Mouse (Mus musculus) forebrain, embryonic 15.5 days (tissue): ENCODE results near the gene Polr3h. TPM values are rescaled to one million over a fixed set of nuclear protein-coding genes. Genes with fewer than 3 reads are reported as not detected.

Experiments
- ATAC-seq: fragments of 200-750 bp; cut with Nextera tagmentation; replicated peaks from 2 replicates; pipeline ENCODE4 v1.8.0; 2017; ENCODE audit warnings: mild to moderate bottlenecking, moderate TSS enrichment, moderate library complexity
- H3K27ac ChIP-seq: fragments of 300-500 bp; sonication (generic); replicated peaks from 2 replicates; pipeline ENCODE4 v1.5.1; 2015; ENCODE audit warnings: mild to moderate bottlenecking, inconsistent platforms
- H3K27me3 ChIP-seq: fragments of 300-500 bp; sonication (generic); 2 replicates; pipeline ENCODE4 v1.6.1; 2015; ENCODE audit warnings: inconsistent platforms
- H3K36me3 ChIP-seq: fragments of 300-500 bp; sonication (generic); 2 replicates; pipeline ENCODE4 v1.6.1; 2015; ENCODE audit warnings: mild to moderate bottlenecking, inconsistent platforms
- H3K4me1 ChIP-seq: fragments of 300-500 bp; sonication (generic); 2 replicates; pipeline ENCODE4 v1.6.1; 2015; ENCODE audit warnings: inconsistent platforms
- H3K4me2 ChIP-seq: fragments of 300-500 bp; sonication (generic); replicated peaks from 2 replicates; pipeline ENCODE4 v1.6.1; 2015; ENCODE audit warnings: mild to moderate bottlenecking, inconsistent platforms
- H3K4me3 ChIP-seq: fragments of 300-500 bp; sonication (generic); 2 replicates; pipeline ENCODE4 v1.5.1; 2015; ENCODE audit warnings: mild to moderate bottlenecking, inconsistent platforms
- H3K9ac ChIP-seq: fragments of 300-500 bp; sonication (generic); replicated peaks from 2 replicates; pipeline ENCODE4 v1.6.1; 2015; ENCODE audit warnings: mild to moderate bottlenecking, inconsistent platforms
- H3K9me3 ChIP-seq: fragments of 300-500 bp; sonication (generic); 2 replicates; pipeline ENCODE4 v1.6.1; 2016; ENCODE audit warnings: inconsistent platforms
- WGBS: fragments of 180-500 bp; shearing (Covaris S2); methylation state at CpG from one replicate; pipeline ENCODE4 v1.1.7; 2015; ENCODE audit warnings: mixed read lengths; 5-methylcytosine and 5-hydroxymethylcytosine counted together
- polyA plus RNA-seq: library from polyadenylated mRNA; unstranded; fragments of >200 nt; fragmentation: Nextera tagmentation; extraction: Ambion mirVana; gene quantifications from 2 replicates; pipeline ENCODE4 v1.2.1, GENCODE M21; 2015

Gene Polr3h
- polyA plus RNA-seq, 1 experiment from 2014 or later: 89.8 TPM

GRCm38 (mm10) chr15:81885418-81885934 is 40.6 kb downstream of the Polr3h start:
- H3K9me3 ChIP-seq: no peaks in the 10 kb centered on the region
- 75% methylated on average over 3 of the region's 3 CpGs for WGBS
- H3K27me3 ChIP-seq: no peaks in the 10 kb centered on the region
- H3K4me2 ChIP-seq: no peak overlapping the region
- ATAC-seq: no peak
- H3K4me3 ChIP-seq: no peak overlapping the region
- H3K27ac ChIP-seq: no peak overlapping the region
- peaks cover 9% of the 10 kb centered on the region for H3K4me1 ChIP-seq
- no peak overlapping the region for H3K9ac ChIP-seq
- H3K36me3 ChIP-seq: peaks cover 18% of the 10 kb centered on the region

- H3K4me1 ChIP-seq: peaks cover 29% of the 10 kb centered on the region
- no peaks in the 10 kb centered on the region for H3K36me3 ChIP-seq
- H3K4me2 ChIP-seq: no peak overlapping the region
- H3K27ac ChIP-seq: no peak overlapping the region
- no peak overlapping the region for H3K4me3 ChIP-seq
- no peaks in the 10 kb centered on the region for H3K27me3 ChIP-seq
- no peaks in the 10 kb centered on the region for H3K9me3 ChIP-seq
- H3K9ac ChIP-seq: no peak overlapping the region
- WGBS: 95% methylated on average over 3 of the region's 3 CpGs
- ATAC-seq: no peak
Observed at GRCm38 (mm10) chr15:81882348-81882747, 43.7 kb downstream of the Polr3h start.

- peak; percentile 82 for ATAC-seq
- Histone ChIP-seq H3K27me3 (no peaks in the 10 kb centered on the region), H3K9me3 (no peaks in the 10 kb centered on the region), H3K4me3 (peak overlapping the region; percentile 4; the same call in 1 of the 2 replicates), H3K4me2 (peak overlapping the region; percentile 19), H3K27ac (peak overlapping the region; percentile 93), H3K4me1 (peaks cover 37% of the 10 kb centered on the region), H3K9ac (peak overlapping the region; percentile 14; the same call in 1 of the 2 replicates), H3K36me3 (no peaks in the 10 kb centered on the region)
- 10% methylated on average over 5 of the region's 5 CpGs for WGBS
Observed at GRCm38 (mm10) chr15:81879531-81880401, 46.3 kb downstream of the Polr3h start.

- ATAC-seq: peak; percentile 79
- Histone ChIP-seq H3K4me1 (peaks cover 33% of the 10 kb centered on the region), H3K27me3 (no peaks in the 10 kb centered on the region), H3K9me3 (no peaks in the 10 kb centered on the region), H3K4me3 (peak within 1 kb of the TSS; percentile 85), H3K36me3 (peaks cover 31% of the 10 kb centered on the region), H3K27ac (peak within 1 kb of the TSS; percentile 100), H3K4me2 (peak within 1 kb of the TSS; percentile 73), H3K9ac (peak within 1 kb of the TSS; percentile 78)
- WGBS: under 1% methylated on average over 53 of the region's 53 CpGs
Observed at GRCm38 (mm10) chr15:81872262-81873136, 53.5 kb downstream of the Polr3h start, which contains the start of gene Aco2. TSS of gene Aco2 (plus strand) at chr15:81872309.

GRCm38 (mm10) chr15:81871604-81872261 is 54.3 kb downstream of the Polr3h start, which contains the start of gene Phf5a:
TSS of gene Phf5a (minus strand) at chr15:81871911.
- Histone ChIP-seq H3K4me1 (peaks cover 33% of the 10 kb centered on the region), H3K27me3 (no peaks in the 10 kb centered on the region), H3K4me3 (peak within 1 kb of the TSS; percentile 85), H3K9me3 (no peaks in the 10 kb centered on the region), H3K4me2 (peak within 1 kb of the TSS; percentile 73), H3K27ac (peak within 1 kb of the TSS; percentile 100), H3K9ac (peak within 1 kb of the TSS; percentile 78), H3K36me3 (peaks cover 39% of the 10 kb centered on the region)
- ATAC-seq: peak; percentile 87
- under 1% methylated on average over 30 of the region's 30 CpGs for WGBS

GRCm38 (mm10) chr15:81869985-81870384 is 56.1 kb downstream of the Polr3h start:
- ATAC-seq: no peak
- 97% methylated on average over 5 of the region's 5 CpGs for WGBS
- peaks cover 55% of the 10 kb centered on the region for H3K36me3 ChIP-seq
- no peak overlapping the region for H3K4me3 ChIP-seq
- no peaks in the 10 kb centered on the region for H3K27me3 ChIP-seq
- H3K4me2 ChIP-seq: no peak overlapping the region
- no peak overlapping the region for H3K27ac ChIP-seq
- H3K4me1 ChIP-seq: peaks cover 28% of the 10 kb centered on the region
- no peaks in the 10 kb centered on the region for H3K9me3 ChIP-seq
- H3K9ac ChIP-seq: no peak overlapping the region

- H3K27ac ChIP-seq: no peak overlapping the region
- H3K27me3 ChIP-seq: no peaks in the 10 kb centered on the region
- peaks cover 44% of the 10 kb centered on the region for H3K36me3 ChIP-seq
- H3K4me2 ChIP-seq: no peak overlapping the region
- H3K9ac ChIP-seq: no peak overlapping the region
- ATAC-seq: no peak
- no peak overlapping the region for H3K4me3 ChIP-seq
- H3K9me3 ChIP-seq: no peaks in the 10 kb centered on the region
- WGBS: 94% methylated on average over 7 of the region's 7 CpGs
- H3K4me1 ChIP-seq: peaks cover 11% of the 10 kb centered on the region
Observed at GRCm38 (mm10) chr15:81864238-81864637, 61.8 kb downstream of the Polr3h start.

GRCm38 (mm10) chr15:81860471-81861135 is 65.4 kb downstream of the Polr3h start:
- no peak overlapping the region; the same call in 1 of the 2 replicates for H3K9ac ChIP-seq

GRCm38 (mm10) chr15:81859330-81860255 is 66.4 kb downstream of the Polr3h start:
- ATAC-seq: peak; percentile 85
- H3K27ac ChIP-seq: peak overlapping the region; percentile 97
- H3K9ac ChIP-seq: peak overlapping the region; percentile 75
- no peaks in the 10 kb centered on the region for H3K9me3 ChIP-seq
- peak overlapping the region; percentile 62 for H3K4me3 ChIP-seq
- H3K27me3 ChIP-seq: no peaks in the 10 kb centered on the region
- under 1% methylated on average over 39 of the region's 39 CpGs for WGBS
- peak overlapping the region; percentile 92 for H3K4me2 ChIP-seq
- no peaks in the 10 kb centered on the region; the same call in 1 of the 2 replicates for H3K36me3 ChIP-seq
- H3K4me1 ChIP-seq: peaks cover 40% of the 10 kb centered on the region

More at GRCm38 (mm10) chr15:81860471-81861135, 65.4 kb downstream of the Polr3h start:
- WGBS: 39% methylated on average over 8 of the region's 8 CpGs
- H3K36me3 ChIP-seq: peaks cover 9% of the 10 kb centered on the region
- no peak for ATAC-seq
- H3K27ac ChIP-seq: peak overlapping the region; percentile 97
- peak overlapping the region; percentile 62 for H3K4me3 ChIP-seq
- no peaks in the 10 kb centered on the region for H3K27me3 ChIP-seq
- no peaks in the 10 kb centered on the region for H3K9me3 ChIP-seq
- H3K4me1 ChIP-seq: peaks cover 35% of the 10 kb centered on the region
- H3K4me2 ChIP-seq: peak overlapping the region; percentile 92
